Mouse (Mus musculus): ENCODE results near the gene Eef2. TPM values are rescaled to one million over a fixed set of nuclear protein-coding genes. Genes with fewer than 3 reads are reported as not detected.

Gene Eef2
- polyA plus RNA-seq, 1 experiment from 2014 or later = 310 TPM

DNA sequence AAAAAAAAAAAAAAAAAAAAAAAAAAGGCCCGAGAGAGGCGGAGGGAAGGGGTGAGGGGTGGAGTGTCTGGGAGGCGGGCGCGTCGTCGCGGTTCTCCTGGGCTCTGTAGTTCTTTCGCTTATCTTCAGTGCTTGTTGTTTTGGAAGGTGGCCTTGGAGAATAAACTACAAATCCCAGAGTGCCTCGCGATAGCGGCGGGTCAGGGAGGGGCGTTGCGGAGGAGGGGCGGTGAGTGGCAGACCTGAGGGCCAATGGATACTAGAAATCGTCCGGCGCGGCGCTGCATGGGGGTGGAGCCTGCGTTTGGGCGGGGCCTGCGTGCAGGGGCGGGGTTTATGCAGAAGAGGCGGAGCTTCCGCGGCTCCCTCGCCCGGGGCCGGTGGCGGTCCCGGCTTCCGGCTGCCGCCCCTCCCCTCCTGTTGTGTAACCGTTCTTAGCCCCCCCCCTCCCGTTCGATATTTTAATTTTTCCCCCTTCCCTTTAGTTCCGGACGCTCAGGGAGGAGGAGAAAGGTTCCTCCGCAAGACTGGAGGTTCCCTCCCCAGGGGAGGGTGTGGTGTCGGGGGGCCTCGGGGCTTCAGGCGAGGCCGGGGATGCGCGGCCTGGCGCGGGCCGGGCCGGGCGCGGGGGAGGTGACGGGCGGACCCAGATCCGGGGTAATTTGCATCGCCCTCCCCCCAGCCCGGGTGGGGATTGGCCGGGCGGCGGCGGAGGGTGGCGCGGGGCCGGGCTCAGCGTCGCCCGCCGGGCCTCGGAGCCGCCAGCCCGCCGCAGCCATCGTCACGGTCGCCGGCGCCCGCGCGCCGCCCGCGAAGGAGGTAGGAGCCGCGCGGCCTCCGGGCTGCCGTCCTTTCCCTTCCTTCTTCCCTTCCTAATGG, 38.9 kb upstream of the Eef2 start:
- Histone ChIP-seq H3K27me3 (ENCODE audit: insufficient read depth, low read length) (no peaks in the 10 kb centered on the region), H3K36me3 (replicated peaks; ENCODE audit: insufficient read depth, low read length) (peaks cover 14% of the 10 kb centered on the region), H3K9me3 (ENCODE audit: low read length) (no peaks in the 10 kb centered on the region), H3K4me3 (ENCODE audit: low read depth, low read length) (peak overlapping the region; percentile 97), H3K9ac (replicated peaks) (peak overlapping the region; percentile 100), H3K27ac (ENCODE audit: low read depth) (peak overlapping the region; percentile 100), H3K4me2 (ENCODE audit: low read depth, low read length) (peak overlapping the region; percentile 98), H3K4me1 (ENCODE audit: insufficient read depth) (peaks cover 55% of the 10 kb centered on the region)
- TF ChIP-seq CTCF (IDR thresholded peaks at IDR 0.05; ENCODE audit: low read depth) = no peak
- no peak for TF ChIP-seq EP300 (IDR thresholded peaks at IDR 0.05; ENCODE audit: low read depth)
- under 1% methylated on average over 74 of the region's 89 CpGs for WGBS (ENCODE audit: insufficient replicate concordance)
- DNase-seq (peak; percentile 99), ATAC-seq (peak; percentile 84)

- H3K9me3 ChIP-seq (ENCODE audit: low read length) = no peaks in the 10 kb centered on the region
- TF ChIP-seq CTCF (IDR thresholded peaks at IDR 0.05; ENCODE audit: low read depth) = no peak
- TF ChIP-seq EP300 (IDR thresholded peaks at IDR 0.05; ENCODE audit: low read depth) = no peak
- H3K27ac ChIP-seq (ENCODE audit: low read depth) = peak overlapping the region; percentile 98
- no peaks in the 10 kb centered on the region for H3K27me3 ChIP-seq (ENCODE audit: insufficient read depth, low read length)
- peaks cover 60% of the 10 kb centered on the region for H3K4me1 ChIP-seq (ENCODE audit: insufficient read depth)
- peak overlapping the region; percentile 96 for H3K9ac ChIP-seq (replicated peaks)
- peaks cover 18% of the 10 kb centered on the region for H3K36me3 ChIP-seq (replicated peaks; ENCODE audit: insufficient read depth, low read length)
- DNase-seq = no peak
- peak overlapping the region; percentile 97 for H3K4me3 ChIP-seq (ENCODE audit: low read depth, low read length)
- ATAC-seq = no peak
- 2% methylated on average over 20 of the region's 24 CpGs for WGBS (ENCODE audit: insufficient replicate concordance)
- H3K4me2 ChIP-seq (ENCODE audit: low read depth, low read length) = peak overlapping the region; percentile 98
Measured at GRCm38 (mm10) chr10:81138131-81138782, 38.2 kb upstream of the Eef2 start.

GRCm38 (mm10) chr10:81138821-81139528, 37.5 kb upstream of the Eef2 start:
- ATAC-seq (no peak), DNase-seq (no peak)
- 53% methylated on average over 11 of the region's 11 CpGs for WGBS (ENCODE audit: insufficient replicate concordance)
- H3K4me3 ChIP-seq (ENCODE audit: low read depth, low read length) = peak overlapping the region; percentile 97
- H3K9ac ChIP-seq (replicated peaks) = peak overlapping the region; percentile 96
- H3K36me3 ChIP-seq (replicated peaks; ENCODE audit: insufficient read depth, low read length) = peaks cover 25% of the 10 kb centered on the region
- no peaks in the 10 kb centered on the region for H3K27me3 ChIP-seq (ENCODE audit: insufficient read depth, low read length)
- H3K27ac ChIP-seq (ENCODE audit: low read depth) = peak overlapping the region; percentile 98
- H3K9me3 ChIP-seq (ENCODE audit: low read length) = no peaks in the 10 kb centered on the region
- peak overlapping the region; percentile 98 for H3K4me2 ChIP-seq (ENCODE audit: low read depth, low read length)
- no peak for TF ChIP-seq EP300 (IDR thresholded peaks at IDR 0.05; ENCODE audit: low read depth)
- peaks cover 56% of the 10 kb centered on the region for H3K4me1 ChIP-seq (ENCODE audit: insufficient read depth)

- DNase-seq (no peak), ATAC-seq (no peak)
- no peak for TF ChIP-seq EP300 (IDR thresholded peaks at IDR 0.05; ENCODE audit: low read depth)
- TF ChIP-seq CTCF (IDR thresholded peaks at IDR 0.05; ENCODE audit: low read depth) = no peak
- H3K27ac ChIP-seq (ENCODE audit: low read depth) = peak overlapping the region; percentile 98; the same call in 1 of the 2 replicates
- peak overlapping the region; percentile 97 for H3K4me3 ChIP-seq (ENCODE audit: low read depth, low read length)
- H3K36me3 ChIP-seq (replicated peaks; ENCODE audit: insufficient read depth, low read length) = peaks cover 30% of the 10 kb centered on the region
- H3K4me1 ChIP-seq (ENCODE audit: insufficient read depth) = peaks cover 51% of the 10 kb centered on the region
- H3K4me2 ChIP-seq (ENCODE audit: low read depth, low read length) = peak overlapping the region; percentile 98
- H3K9me3 ChIP-seq (ENCODE audit: low read length) = no peaks in the 10 kb centered on the region
- H3K9ac ChIP-seq (replicated peaks) = peak overlapping the region; percentile 96
- 50% methylated on average over 4 of the region's 4 CpGs for WGBS (ENCODE audit: insufficient replicate concordance)
- H3K27me3 ChIP-seq (ENCODE audit: insufficient read depth, low read length) = no peaks in the 10 kb centered on the region
Measured at GRCm38 (mm10) chr10:81139529-81139846, 36.9 kb upstream of the Eef2 start.

GRCm38 (mm10) chr10:81140005-81140404, 36.4 kb upstream of the Eef2 start:
- WGBS (ENCODE audit: insufficient replicate concordance) = 26% methylated on average over 8 of the region's 8 CpGs
- Histone ChIP-seq H3K4me1 (ENCODE audit: insufficient read depth) (peaks cover 51% of the 10 kb centered on the region), H3K4me2 (ENCODE audit: low read depth, low read length) (peak overlapping the region; percentile 98), H3K9ac (replicated peaks) (peak overlapping the region; percentile 96), H3K9me3 (ENCODE audit: low read length) (no peaks in the 10 kb centered on the region), H3K27me3 (ENCODE audit: insufficient read depth, low read length) (no peaks in the 10 kb centered on the region), H3K36me3 (replicated peaks; ENCODE audit: insufficient read depth, low read length) (peaks cover 35% of the 10 kb centered on the region), H3K27ac (ENCODE audit: low read depth) (peak overlapping the region; percentile 20), H3K4me3 (ENCODE audit: low read depth, low read length) (peak overlapping the region; percentile 97)
- DNase-seq = peak; percentile 52
- no peak for ATAC-seq
- TF ChIP-seq CTCF (IDR thresholded peaks at IDR 0.05; ENCODE audit: low read depth) (no peak), EP300 (IDR thresholded peaks at IDR 0.05; ENCODE audit: low read depth) (no peak)

All from liver, postnatal 0 days (tissue).